Mouse (Mus musculus) urinary bladder, adult 2 months (tissue): ENCODE measurements around the gene Ppfibp1. TPM values are rescaled to one million over a fixed set of nuclear protein-coding genes. Genes with fewer than 3 reads are reported as not detected.

Experiments used
- DNase-seq: peaks from one replicate; pipeline ENCODE4 v3.0.0; 2022; ENCODE audit warnings: low spot score
- polyA plus RNA-seq: library from polyadenylated mRNA; depleted of rRNA; stranded (reverse); fragments of >200 nt; gene quantifications from 2 replicates; pipeline ENCODE4 v1.2.3, GENCODE M21; 2012

Ppfibp1 gene
- polyA plus RNA-seq, 1 experiment = 64.0 TPM

- DNase-seq = no peak
Measured at GRCm38 (mm10) chr6:146995878-146996277, 107.6 kb downstream of the Ppfibp1 start.

GRCm38 (mm10) chr6:146997006-146997405 lies 108.7 kb downstream of the Ppfibp1 start:
- DNase-seq = no peak

- no peak for DNase-seq
Measured at GRCm38 (mm10) chr6:146998710-146999109, 110.4 kb downstream of the Ppfibp1 start.

- no peak for DNase-seq
Measured at GRCm38 (mm10) chr6:146999302-146999701, 111.0 kb downstream of the Ppfibp1 start.

- no peak for DNase-seq
Measured at GRCm38 (mm10) chr6:146999755-147000154, 111.5 kb downstream of the Ppfibp1 start.

GRCm38 (mm10) chr6:147008148-147008547 lies 119.9 kb downstream of the Ppfibp1 start:
- no peak for DNase-seq

- no peak for DNase-seq
Measured at GRCm38 (mm10) chr6:147010358-147010757, 122.1 kb downstream of the Ppfibp1 start.

GRCm38 (mm10) chr6:147010811-147011520 lies 122.7 kb downstream of the Ppfibp1 start:
- no peak for DNase-seq

GRCm38 (mm10) chr6:147011555-147011954 lies 123.3 kb downstream of the Ppfibp1 start:
- DNase-seq = no peak

- DNase-seq = no peak
Measured at GRCm38 (mm10) chr6:147011977-147012376, 123.7 kb downstream of the Ppfibp1 start.

GRCm38 (mm10) chr6:147013546-147013945 lies 125.3 kb downstream of the Ppfibp1 start:
- no peak for DNase-seq

- DNase-seq = no peak
Measured at GRCm38 (mm10) chr6:147017906-147018305, 129.6 kb downstream of the Ppfibp1 start.

- no peak for DNase-seq
Measured at GRCm38 (mm10) chr6:147018364-147018763, 130.1 kb downstream of the Ppfibp1 start.

- DNase-seq = no peak
Measured at GRCm38 (mm10) chr6:147021181-147021580, 132.9 kb downstream of the Ppfibp1 start.

- no peak for DNase-seq
Measured at GRCm38 (mm10) chr6:147022375-147023132, 134.3 kb downstream of the Ppfibp1 start.

GRCm38 (mm10) chr6:147023133-147023395 lies 134.8 kb downstream of the Ppfibp1 start:
- no peak for DNase-seq

GRCm38 (mm10) chr6:147023568-147023967 lies 135.3 kb downstream of the Ppfibp1 start:
- DNase-seq = no peak

GRCm38 (mm10) chr6:147024761-147025160 lies 136.5 kb downstream of the Ppfibp1 start:
- no peak for DNase-seq

- no peak for DNase-seq
Measured at GRCm38 (mm10) chr6:147028396-147028795, 140.1 kb downstream of the Ppfibp1 start.

- DNase-seq = no peak
Measured at GRCm38 (mm10) chr6:147029591-147029990, 141.3 kb downstream of the Ppfibp1 start.

GRCm38 (mm10) chr6:147030096-147030885 lies 142.0 kb downstream of the Ppfibp1 start:
- DNase-seq = no peak

- no peak for DNase-seq
Measured at GRCm38 (mm10) chr6:147032303-147032925, 144.1 kb downstream of the Ppfibp1 start, which contains the start of gene Rep15. Gene Rep15, plus strand, starts transcription at chr6:147032584.
